In the genomic region with DNA sequence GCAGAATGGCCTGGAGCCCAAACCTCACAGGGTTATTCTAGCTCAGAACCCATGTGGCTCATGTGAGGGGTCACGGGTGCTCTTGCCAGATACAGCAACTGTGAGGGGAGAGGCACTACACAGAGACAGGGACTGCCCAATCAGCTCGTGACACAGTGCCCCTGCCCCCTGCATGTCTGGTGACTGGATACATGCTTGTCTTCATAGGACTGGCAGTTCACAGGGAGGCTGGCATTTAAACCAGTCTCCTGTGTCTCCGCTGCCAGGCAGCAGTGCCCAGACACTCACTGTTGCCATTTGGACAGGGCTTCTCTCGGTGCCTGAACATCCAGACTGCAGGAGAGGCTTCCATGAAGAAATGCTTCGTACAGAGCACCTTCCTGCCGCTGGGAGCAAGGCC, we compare ENCODE assay signal across 18 mouse cellular contexts. TPM values are rescaled to one million over a fixed set of nuclear protein-coding genes. Genes with fewer than 3 reads are reported as not detected.
DNase-seq lines count a peak whose midpoint lies in the region; ATAC-seq lines count a peak whose summit lies in the region.
"Had no signal": no experiment of that assay in that cellular context is flagged by ENCODE, and none has a peak within 500 bp of the region (broad histone marks: within the 10 kb centered on the region; RNA-seq: fewer than 3 reads in every experiment).

No protein-coding gene starts in this region.

- no peak overlapping the region for H3K9ac ChIP-seq in hindbrain, embryonic 11.5 days (ENCODE audit: low read depth, low read length)
- H3K9ac ChIP-seq in kidney, embryonic 15.5 days = no peak overlapping the region
- H3K9ac ChIP-seq: intestine, embryonic 15.5 days had no signal

- H3K4me1 ChIP-seq in hindbrain, embryonic 10.5 days (replicated peaks) = peaks cover 5% of the 10 kb centered on the region; the same call in 1 of the 2 replicates
- H3K4me1 ChIP-seq in hindbrain, embryonic 11.5 days (replicated peaks; ENCODE audit: control insufficient read depth, insufficient read depth, low read length) = no peaks in the 10 kb centered on the region
- peaks cover 14% of the 10 kb centered on the region for H3K4me1 ChIP-seq in kidney, embryonic 15.5 days

- H3K27me3 ChIP-seq in hindbrain, embryonic 10.5 days (ENCODE audit: insufficient read depth, poor library complexity, severe bottlenecking) = no peaks in the 10 kb centered on the region
- no peaks in the 10 kb centered on the region for H3K27me3 ChIP-seq in hindbrain, embryonic 11.5 days (ENCODE audit: control insufficient read depth, insufficient read depth, low read length)
- H3K27me3 ChIP-seq in kidney, embryonic 15.5 days = no peaks in the 10 kb centered on the region

- H3K4me3 ChIP-seq in hindbrain, embryonic 10.5 days = no peak overlapping the region
- no peak overlapping the region for H3K4me3 ChIP-seq in hindbrain, embryonic 11.5 days (ENCODE audit: low read depth, low read length)
- no peak overlapping the region for H3K4me3 ChIP-seq in kidney, embryonic 15.5 days (replicated peaks)
- H3K4me3 ChIP-seq: erythroblast, embryonic 14.5 days; intestine, embryonic 15.5 days; left cerebral cortex, adult 2 months had no signal

- H3K4me2 ChIP-seq in hindbrain, embryonic 11.5 days (replicated peaks; ENCODE audit: low read depth, low read length) = no peak overlapping the region
- H3K4me2 ChIP-seq in kidney, embryonic 15.5 days = no peak overlapping the region
- H3K4me2 ChIP-seq: intestine, embryonic 15.5 days had no signal

- no peaks in the 10 kb centered on the region for H3K9me3 ChIP-seq in hindbrain, embryonic 10.5 days
- H3K9me3 ChIP-seq in hindbrain, embryonic 11.5 days (ENCODE audit: control insufficient read depth, low read length) = no peaks in the 10 kb centered on the region
- H3K9me3 ChIP-seq in kidney, embryonic 15.5 days (replicated peaks) = no peaks in the 10 kb centered on the region
- H3K9me3 ChIP-seq: intestine, embryonic 15.5 days had no signal

- ATAC-seq in hindbrain, embryonic 11.5 days (ENCODE audit: low FRiP score) = no peak
- no peak for ATAC-seq in kidney, embryonic 15.5 days (replicated peaks; ENCODE audit: low FRiP score)
- ATAC-seq: activated CD4-positive, CD25-positive, alpha-beta regulatory T cell, adult 4 months had no signal

- no peaks in the 10 kb centered on the region for H3K36me3 ChIP-seq in hindbrain, embryonic 10.5 days
- H3K36me3 ChIP-seq in hindbrain, embryonic 11.5 days (ENCODE audit: control insufficient read depth, insufficient read depth, low read length) = no peaks in the 10 kb centered on the region
- H3K36me3 ChIP-seq in kidney, embryonic 15.5 days = no peaks in the 10 kb centered on the region
- H3K36me3 ChIP-seq: intestine, embryonic 15.5 days had no signal

- 73% methylated on average over 6 of the region's 6 CpGs for WGBS in hindbrain, embryonic 10.5 days
- WGBS in hindbrain, embryonic 11.5 days = 73% methylated on average over 6 of the region's 6 CpGs
- WGBS in kidney, embryonic 15.5 days = 61% methylated on average over 6 of the region's 6 CpGs

- 0 out of 2 replicates have a peak overlapping the region, but pooled peaks have one; percentile 12 for H3K27ac ChIP-seq in hindbrain, embryonic 10.5 days
- no peak overlapping the region for H3K27ac ChIP-seq in hindbrain, embryonic 11.5 days (ENCODE audit: low read depth, low read length)
- no peak overlapping the region for H3K27ac ChIP-seq in kidney, embryonic 15.5 days
- H3K27ac ChIP-seq: intestine, embryonic 15.5 days; left cerebral cortex, adult 2 months had no signal

- DNase-seq in hindbrain, embryonic 10.5 days (ENCODE audit: low spot score) = no peak
- DNase-seq in hindbrain, embryonic 11.5 days (ENCODE audit: low spot score) = no peak
- peak; percentile 15 for DNase-seq in ZHBTc4 (ENCODE audit: low read depth, low spot score)
- peak; percentile 18 to 22 for DNase-seq in cerebellum, adult 18-20 months
- peak; percentile 13 for DNase-seq in gastrocnemius, postnatal 10 days
- DNase-seq in spleen, adult 12 weeks (ENCODE audit: low spot score) = no peak
- DNase-seq in ovary, postnatal 14 days (ENCODE audit: low spot score) = no peak
- DNase-seq: kidney, postnatal 25 days had no signal

RNA-seq across cellular contexts. Expression of a gene that starts 11.7 kb away (rescaled TPM):
- polyA plus RNA-seq in hindbrain, embryonic 10.5 days (2016; fragmentation: Nextera tagmentation; extraction: Ambion mirVana) = not detected in 2 replicates
- not detected in 2 replicates for polyA plus RNA-seq in hindbrain, embryonic 11.5 days (2014; fragmentation: Nextera tagmentation; extraction: Ambion mirVana)
- not detected for total RNA-seq in gastrocnemius, postnatal 10 days (2021)
- not detected in 2 replicates for polyA plus RNA-seq in kidney, embryonic 15.5 days (2015; fragmentation: Nextera tagmentation; extraction: Ambion mirVana)
- total RNA-seq: liver, adult 2 months had no signal
- polyA plus RNA-seq: activated CD4-positive, CD25-positive, alpha-beta regulatory T cell, adult 4 months; erythroblast, embryonic 14.5 days; heart, postnatal 0 days; intestine, embryonic 15.5 days; liver, adult 2 months; lung, embryonic 16.5 days; small intestine, adult 2 months; stomach, embryonic 16.5 days had no signal

Comparison
In these comparisons a context has a peak if more than half of its experiments do, and no peak if none do; other contexts are left out.
1. DNase-seq: peak in ZHBTc4 (single experiment), cerebellum, adult 18-20 months (2 of 2) and gastrocnemius, postnatal 10 days (single experiment); none in hindbrain, embryonic 10.5 days (single experiment), hindbrain, embryonic 11.5 days (single experiment), spleen, adult 12 weeks (single experiment) and ovary, postnatal 14 days (single experiment).